Mouse (Mus musculus): ENCODE data around the gene Olfr1316.

Olfr1316 gene

GRCm38 (mm10) chr2:112134877-112135276, at the start of gene Olfr1316:
TSS of gene Olfr1316 (minus strand) at chr2:112134977.
- DNase-seq = no peak

- no peak for DNase-seq
These were observed 19.1 kb upstream of the Olfr1316 start, which contains the start of gene Olfr1318 for GRCm38 (mm10) chr2:112153898-112154297. TSS of gene Olfr1318 (plus strand) at chr2:112154198.

GRCm38 (mm10) chr2:112140029-112140428, 5.3 kb upstream of the Olfr1316 start, which contains the start of gene Olfr1317:
TSS of gene Olfr1317 (plus strand) at chr2:112140329.
- DNase-seq = no peak

GRCm38 (mm10) chr2:112115340-112115739, 19.4 kb downstream of the Olfr1316 start, which contains the start of gene Olfr1315-ps1:
TSS of gene Olfr1315-ps1 (minus strand) at chr2:112115440.
- no peak for DNase-seq

- no peak for DNase-seq
These were observed 38.1 kb downstream of the Olfr1316 start, which contains the start of gene Olfr1314 for GRCm38 (mm10) chr2:112096681-112097080. TSS of gene Olfr1314 (minus strand) at chr2:112096781.

DNA sequence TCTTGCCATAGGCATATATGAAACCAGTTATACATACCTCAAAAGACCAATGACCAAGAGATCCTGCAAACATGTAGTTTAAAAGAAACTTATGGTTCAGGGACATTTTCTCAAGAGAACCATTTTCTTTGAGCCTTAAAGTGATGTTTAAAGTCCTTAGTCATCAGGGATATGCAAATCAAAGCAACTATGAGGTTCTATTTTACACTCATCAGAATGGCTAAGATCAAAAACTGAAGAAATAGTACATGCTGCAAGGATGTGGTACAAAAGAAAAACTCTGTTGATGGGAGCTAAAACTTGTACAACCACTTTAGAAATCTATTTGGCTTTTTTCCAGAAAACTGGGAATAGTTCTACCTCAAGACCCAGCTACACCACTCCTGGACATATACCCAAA, 57.0 kb downstream of the Olfr1316 start, which contains the start of gene Olfr1313:
TSS of gene Olfr1313 (minus strand) at position 101 of the 400 bp plus-strand sequence.
- no peak for DNase-seq

Data from cerebellum, adult 9-10 months (tissue).